Mouse (Mus musculus) testis, adult 2 months (tissue): Measurements from ENCODE around the gene Nfx1. TPM values are rescaled to one million over a fixed set of nuclear protein-coding genes. Genes with fewer than 3 reads are reported as not detected.

Source experiments
- H3K27ac ChIP-seq: fragments of 200-500 bp; 2 replicates; pipeline ENCODE4 v1.5.1; 2012; ENCODE audit warnings: low read depth, low read length; ENCODE audit not compliant: control insufficient read depth, insufficient read depth
- H3K27me3 ChIP-seq: fragments of 200-500 bp; 2 replicates; pipeline ENCODE4 v1.6.1; 2012; ENCODE audit warnings: mild to moderate bottlenecking, low read length, moderate library complexity; ENCODE audit not compliant: control insufficient read depth, insufficient read depth
- H3K36me3 ChIP-seq: fragments of 200-500 bp; 2 replicates; pipeline ENCODE4 v1.6.1; 2012; ENCODE audit warnings: mild to moderate bottlenecking, low read length; ENCODE audit not compliant: control insufficient read depth, insufficient read depth
- H3K4me1 ChIP-seq: fragments of 200-500 bp; 2 replicates; pipeline ENCODE4 v1.6.1; 2012; ENCODE audit warnings: low read length; ENCODE audit not compliant: control insufficient read depth, insufficient read depth
- H3K4me3 ChIP-seq: fragments of 200-500 bp; 2 replicates; pipeline ENCODE4 v1.5.1; 2012; ENCODE audit warnings: low read depth, mild to moderate bottlenecking, low read length, moderate library complexity, mixed read lengths; ENCODE audit not compliant: control insufficient read depth
- CTCF ChIP-seq: fragments of 200-500 bp; IDR thresholded peaks from 2 replicates; pipeline ENCODE4 v1.5.1; 2012; ENCODE audit warnings: low read depth, mild to moderate bottlenecking, inconsistent platforms, low read length, moderate library complexity; ENCODE audit not compliant: control insufficient read depth, insufficient read depth, insufficient replicate concordance
- POLR2A ChIP-seq: fragments of 200-500 bp; IDR thresholded peaks from 2 replicates; pipeline ENCODE4 v1.6.1; 2012; ENCODE audit warnings: low read depth, mild to moderate bottlenecking, inconsistent platforms, low read length, moderate library complexity; ENCODE audit not compliant: control insufficient read depth
- polyA plus RNA-seq: library from polyadenylated mRNA; depleted of rRNA; stranded (reverse); fragments of >200 nt; gene quantifications from 2 replicates; pipeline ENCODE4 v1.2.3, GENCODE M21; 2012; rRNA removed

Gene Nfx1
- polyA plus RNA-seq, 1 experiment, result 29.5 TPM

DNA sequence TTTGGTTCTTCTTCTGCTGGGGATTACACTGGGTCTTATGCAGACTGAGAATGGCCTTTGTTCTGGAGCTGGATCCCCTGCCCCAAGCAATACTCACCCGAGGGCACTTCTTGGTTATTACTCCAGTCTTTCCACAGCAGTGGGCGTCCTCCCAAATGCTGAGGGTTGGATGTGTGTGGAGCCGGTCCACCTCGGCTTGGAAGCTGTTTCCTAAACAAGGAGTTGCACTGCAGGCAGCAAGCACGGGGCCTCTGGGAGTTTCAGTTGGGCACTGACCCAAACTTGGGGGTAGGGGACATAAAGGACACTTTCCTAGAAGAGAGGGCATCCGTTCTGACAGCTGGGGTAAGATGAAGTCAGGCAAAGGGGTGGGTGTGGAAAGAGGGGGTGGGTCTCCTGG lies 103.8 kb downstream of the Nfx1 start:
- TF ChIP-seq POLR2A, result no peak
- TF ChIP-seq CTCF, result no peak
- Histone ChIP-seq H3K27me3 (no peaks in the 10 kb centered on the region), H3K27ac (no peak overlapping the region), H3K36me3 (no peaks in the 10 kb centered on the region), H3K4me1 (peaks cover 3% of the 10 kb centered on the region), H3K4me3 (no peak overlapping the region)

Other genes with a start within 250 kb of the Nfx1 start
- gene Dnaja1, start 248.8 kb upstream of the Nfx1 start, polyA plus RNA-seq, result 16.7 and 22.3 TPM in 2 replicates
- gene Smu1, start 213.0 kb upstream of the Nfx1 start, polyA plus RNA-seq, result 20.1 and 23.7 TPM in 2 replicates
- gene B4galt1, start 116.9 kb upstream of the Nfx1 start, polyA plus RNA-seq, result 9.7 and 10.3 TPM in 2 replicates
- gene Spink4, start 50.9 kb upstream of the Nfx1 start, polyA plus RNA-seq, result 5.1 and 11.1 TPM in 2 replicates
- 229 and 254 TPM in 2 replicates for gene Bag1, start 22.6 kb upstream of the Nfx1 start, polyA plus RNA-seq
- gene Chmp5, start 22.5 kb upstream of the Nfx1 start, polyA plus RNA-seq, result 18.0 and 19.0 TPM in 2 replicates
- 174 and 180 TPM in 2 replicates for gene Aqp7, start 77.2 kb downstream of the Nfx1 start, polyA plus RNA-seq
- 5.2 and 6.7 TPM in 2 replicates for gene Aqp3, start 127.3 kb downstream of the Nfx1 start, polyA plus RNA-seq
- 14.0 and 15.9 TPM in 2 replicates for gene Nol6, start 153.5 kb downstream of the Nfx1 start, polyA plus RNA-seq
- gene Ube2r2, start 164.8 kb downstream of the Nfx1 start, polyA plus RNA-seq, result 17.7 and 18.8 TPM in 2 replicates